Mouse (Mus musculus) left cerebral cortex, postnatal 25 days (tissue): ENCODE measurements around the gene Gpr61. TPM values are rescaled to one million over a fixed set of nuclear protein-coding genes. Genes with fewer than 3 reads are reported as not detected.

Experiments
- total RNA-seq, 2 experiments: library from RNA; stranded (reverse); gene quantifications; 2 replicates each; pipeline ENCODE4 v1.2.3; 2021

The Gpr61 gene
- total RNA-seq, 2 experiments from 2014 or later: 18.1 to 19.4 TPM

Other genes with a start within 250 kb of the Gpr61 start
- gene Gstm7, start 223.1 kb downstream of the Gpr61 start, total RNA-seq: 10 to 100 TPM; 89.9 to 93.5 TPM
- gene Gstm6, start 211.1 kb downstream of the Gpr61 start, total RNA-seq: 1 to 10 TPM; 4.0 to 5.0 TPM
- gene Gstm3, start 185.6 kb downstream of the Gpr61 start, total RNA-seq: not detected
- gene Gstm2, start 168.4 kb downstream of the Gpr61 start, total RNA-seq: 1 to 10 TPM; 3.1 to 4.3 TPM
- gene Gstm1, start 136.9 kb downstream of the Gpr61 start, total RNA-seq: 100 to 1,000 TPM; 225 to 239 TPM
- gene Gstm4, start 110.0 kb downstream of the Gpr61 start, total RNA-seq: 10 to 100 TPM in 1 of 2 experiments, 1 to 10 TPM in 1; 9.1 to 10.7 TPM
- gene Ampd2, start 68.2 kb downstream of the Gpr61 start, total RNA-seq: 10 to 100 TPM; 48.1 to 50.3 TPM
- gene Gnat2, start 62.1 kb downstream of the Gpr61 start, total RNA-seq: not detected
- 10 to 100 TPM; 25.6 to 27.7 TPM for gene Gnai3, start 8.7 kb downstream of the Gpr61 start, total RNA-seq
- gene Amigo1, start 31.5 kb upstream of the Gpr61 start, total RNA-seq: 10 to 100 TPM; 68.7 to 72.9 TPM
- 10 to 100 TPM; 17.4 to 17.9 TPM for gene Cyb561d1, start 46.3 kb upstream of the Gpr61 start, total RNA-seq
- gene Atxn7l2, start 56.1 kb upstream of the Gpr61 start, total RNA-seq: 10 to 100 TPM; 24.0 to 24.2 TPM
- gene Sypl2, start 71.8 kb upstream of the Gpr61 start, total RNA-seq: 1 to 10 TPM; 1.3 to 1.9 TPM
- 10 to 100 TPM; 73.8 to 88.5 TPM for gene Psma5, start 102.0 kb upstream of the Gpr61 start, total RNA-seq
- gene Sort1, start 129.2 kb upstream of the Gpr61 start, total RNA-seq: 100 to 1,000 TPM; 293 to 302 TPM
- gene Mybphl, start 210.0 kb upstream of the Gpr61 start, total RNA-seq: under 1 TPM; 0.25 to 0.85 TPM
- 10 to 100 TPM; 12.9 to 18.6 TPM for gene Psrc1, start 229.0 kb upstream of the Gpr61 start, total RNA-seq